Mouse (Mus musculus): ENCODE results near the gene Fam166a. TPM values are rescaled to one million over a fixed set of nuclear protein-coding genes. Genes with fewer than 3 reads are reported as not detected.

Gene Fam166a
- total RNA-seq, 2 experiments from 2014 or later, result 0.59 TPM; not detected in 1

DNA sequence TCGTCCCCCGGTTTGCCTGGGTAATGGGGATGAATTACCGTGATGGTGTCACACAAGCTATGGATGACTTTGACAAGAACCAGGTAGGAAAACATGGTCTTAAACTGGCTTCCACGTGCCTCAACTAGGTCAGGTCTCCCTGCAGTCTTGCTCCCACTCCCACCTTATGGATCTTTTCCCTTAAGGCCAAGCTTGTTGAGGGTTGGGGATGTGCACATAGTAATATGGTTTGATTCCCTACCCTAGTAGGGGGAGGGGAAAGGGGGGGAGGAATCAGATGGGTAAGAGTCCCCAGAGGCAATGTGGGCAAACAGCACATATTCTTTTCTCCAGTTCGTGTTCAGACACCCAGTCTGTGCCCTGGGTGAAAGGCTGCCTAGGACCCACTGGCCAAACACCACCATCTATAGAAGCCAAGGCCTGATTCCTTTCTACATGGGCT, 2.8 kb downstream of the Fam166a start:
- DNase-seq (ENCODE audit: extremely low spot score in 1 of 2, low spot score in 1 of 2), result no peak

DNA sequence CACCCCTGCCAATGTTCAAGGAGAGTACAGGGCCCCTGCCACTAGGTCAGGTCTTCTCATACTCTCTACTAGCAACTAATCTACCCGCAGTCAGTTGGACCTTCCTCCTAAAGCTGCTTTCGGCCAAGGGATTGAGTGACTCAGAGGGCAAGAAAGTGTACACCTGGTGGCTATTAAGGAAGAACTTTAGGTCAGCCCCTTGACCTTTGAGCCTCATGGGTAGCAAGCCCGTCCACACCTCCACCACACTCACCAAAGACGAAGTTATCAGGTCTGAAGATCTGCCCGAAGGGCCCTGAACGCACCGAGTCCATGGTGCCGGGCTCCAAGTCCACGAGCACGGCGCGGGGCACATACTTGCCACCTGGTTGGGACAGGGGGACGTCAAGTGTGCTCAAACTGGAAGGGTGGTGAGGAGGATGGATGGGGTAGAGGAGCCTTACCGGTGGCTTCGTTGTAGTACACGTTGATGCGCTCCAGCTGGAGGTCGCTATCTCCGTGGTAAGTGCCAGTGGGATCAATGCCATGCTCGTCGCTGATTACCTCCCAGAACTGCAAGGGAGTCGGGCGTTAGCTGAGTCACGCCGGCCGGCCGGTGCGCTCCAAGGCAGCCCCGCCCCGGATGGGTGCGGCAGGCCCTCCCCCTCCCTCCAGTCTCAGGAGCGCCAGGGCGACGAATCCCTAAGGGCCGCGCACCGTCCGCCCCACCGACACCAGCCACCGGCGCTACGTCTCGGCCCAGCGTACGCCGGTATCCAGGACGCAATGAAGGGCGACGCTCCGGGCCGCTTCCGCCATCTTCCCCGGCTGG, 5.3 kb downstream of the Fam166a start:
- peak in 1 of 2 experiments; percentile 47 for DNase-seq (ENCODE audit: extremely low spot score in 1 of 2, low spot score in 1 of 2)

DNA sequence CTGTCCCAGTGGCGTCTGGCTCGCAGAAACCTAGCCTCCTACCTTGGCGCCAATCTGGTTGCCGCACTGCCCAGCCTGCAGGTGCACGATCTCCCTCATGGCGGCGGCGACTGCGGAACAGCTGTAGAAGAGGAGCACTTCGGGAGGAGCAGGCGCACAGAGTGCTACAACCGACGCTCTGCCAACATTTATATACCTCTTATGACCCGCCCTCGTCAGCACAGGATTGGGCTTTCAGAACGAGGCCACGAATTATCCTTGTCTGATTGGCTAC, 5.9 kb downstream of the Fam166a start, which contains the start of gene Tubb4b:
Gene Tubb4b, minus strand, starts transcription at position 211 of the 274 bp plus-strand sequence.
- DNase-seq (ENCODE audit: extremely low spot score in 1 of 2, low spot score in 1 of 2), result peak in 1 of 2 experiments; percentile 81

DNA sequence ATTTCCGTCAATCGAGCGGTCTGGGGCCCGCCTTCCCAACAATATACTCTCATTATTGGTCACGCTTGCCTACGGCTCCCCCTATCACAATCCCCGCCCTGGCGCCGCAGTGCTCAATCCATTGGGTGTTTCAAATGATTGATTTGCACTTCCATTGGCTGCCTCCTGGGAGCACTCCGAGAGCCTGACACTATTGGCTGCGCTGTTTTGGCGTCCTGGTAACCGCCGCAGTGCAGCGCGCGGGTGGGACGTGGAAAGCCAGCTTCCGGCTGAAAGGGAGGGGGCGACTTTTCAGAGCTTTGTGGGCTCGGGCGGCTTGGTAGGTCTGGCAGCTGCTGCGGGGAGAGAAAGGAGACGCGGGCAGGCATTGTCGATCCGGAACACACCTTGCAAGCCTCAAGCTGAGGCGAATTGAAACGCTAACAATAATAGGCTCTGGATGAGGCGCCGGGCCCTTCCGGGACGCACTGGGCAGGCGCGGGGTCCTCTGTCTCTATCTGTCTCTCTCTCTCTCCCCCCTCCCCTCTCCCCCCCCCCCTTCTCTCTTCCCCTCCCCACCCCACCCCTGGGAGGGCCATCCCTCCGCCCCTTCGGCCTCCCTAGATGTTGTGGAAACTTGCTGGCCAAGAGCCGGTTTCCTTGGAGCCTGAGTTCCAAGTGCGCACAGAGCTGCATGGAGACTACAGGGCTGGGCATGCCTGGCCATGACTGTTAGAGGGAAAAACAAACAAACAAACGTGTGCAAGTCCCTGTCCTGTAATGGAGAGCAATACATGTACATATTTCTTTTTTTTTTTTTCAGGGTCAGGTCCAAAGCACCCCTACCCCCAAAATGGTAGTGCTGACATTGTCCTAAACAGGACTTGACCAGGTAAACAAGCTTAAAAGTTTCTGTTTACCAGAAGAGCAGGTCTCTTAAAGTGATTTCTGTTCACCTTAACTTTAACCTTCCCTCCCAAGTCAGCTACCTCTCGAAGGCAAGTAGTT, 6.5 kb downstream of the Fam166a start:
- DNase-seq (ENCODE audit: extremely low spot score in 1 of 2, low spot score in 1 of 2), result peak; percentile 81 to 92

DNA sequence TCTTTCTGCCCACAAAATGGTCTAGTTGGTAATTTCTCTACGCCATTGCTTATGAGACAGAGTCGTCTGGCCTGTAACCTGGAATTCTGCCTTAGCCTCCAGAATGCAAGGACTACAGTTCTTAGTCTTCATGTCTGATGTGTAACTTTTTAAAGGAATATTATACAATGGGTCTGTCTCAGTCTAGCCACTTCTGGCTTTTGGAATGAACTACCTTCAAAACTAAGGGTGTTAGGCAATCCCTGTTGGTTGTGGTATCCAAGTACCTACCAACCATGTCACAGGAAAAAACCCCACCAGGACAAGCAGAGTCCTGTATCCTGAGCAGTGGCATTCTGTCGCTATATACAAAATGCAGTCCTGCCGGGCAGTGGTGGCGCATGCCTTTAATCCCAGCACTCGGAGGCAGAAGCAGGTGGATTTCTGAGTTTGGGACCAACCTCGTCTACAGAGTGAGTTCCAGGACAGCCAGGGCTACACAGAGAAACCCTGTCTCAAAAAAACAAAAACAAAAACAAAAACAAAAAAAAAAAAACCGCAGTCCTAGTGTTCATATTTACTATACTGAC, 7.3 kb downstream of the Fam166a start:
- DNase-seq (ENCODE audit: extremely low spot score in 1 of 2, low spot score in 1 of 2), result no peak

DNA sequence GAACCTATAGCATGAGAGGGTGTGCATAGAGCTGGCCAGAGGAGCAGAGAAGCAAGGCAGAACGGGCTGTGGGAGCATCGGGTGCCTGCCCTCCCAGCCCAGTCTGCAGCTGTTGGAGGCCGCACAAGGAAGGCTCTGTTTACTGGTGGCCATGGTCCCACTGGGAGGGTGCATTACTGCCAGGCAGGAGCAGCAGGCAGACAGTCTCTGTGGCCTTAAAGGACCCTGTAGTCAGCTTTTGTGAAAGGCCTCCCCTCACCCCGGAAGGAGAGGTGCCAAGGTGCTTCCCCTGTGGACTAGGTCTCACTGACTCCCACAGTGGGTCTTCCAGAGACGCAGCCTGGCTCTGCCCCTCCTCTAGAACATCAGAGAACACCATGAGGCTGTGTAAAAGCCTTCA, 8.3 kb downstream of the Fam166a start:
- DNase-seq (ENCODE audit: extremely low spot score in 1 of 2, low spot score in 1 of 2), result peak in 1 of 2 experiments; percentile 26

DNA sequence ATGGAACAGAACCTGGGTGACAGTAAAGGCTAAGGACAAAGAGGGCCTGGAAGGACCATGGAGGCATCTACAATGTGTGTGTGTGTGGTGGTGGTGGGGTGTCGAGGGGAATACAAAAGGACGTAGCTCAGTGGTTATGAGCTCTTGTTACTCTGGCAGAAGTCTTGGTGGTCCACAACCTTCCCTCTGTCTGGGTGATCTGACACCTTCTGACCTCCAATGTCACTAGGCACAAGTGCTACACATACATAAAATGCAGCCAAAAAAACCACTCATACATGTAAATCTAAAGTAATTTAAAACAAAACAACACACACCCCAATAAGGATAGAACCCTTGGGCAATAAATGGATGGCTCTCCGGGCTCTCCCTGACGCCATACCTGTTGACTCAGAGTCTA, 8.9 kb downstream of the Fam166a start:
- DNase-seq (ENCODE audit: extremely low spot score in 1 of 2, low spot score in 1 of 2), result no peak

DNA sequence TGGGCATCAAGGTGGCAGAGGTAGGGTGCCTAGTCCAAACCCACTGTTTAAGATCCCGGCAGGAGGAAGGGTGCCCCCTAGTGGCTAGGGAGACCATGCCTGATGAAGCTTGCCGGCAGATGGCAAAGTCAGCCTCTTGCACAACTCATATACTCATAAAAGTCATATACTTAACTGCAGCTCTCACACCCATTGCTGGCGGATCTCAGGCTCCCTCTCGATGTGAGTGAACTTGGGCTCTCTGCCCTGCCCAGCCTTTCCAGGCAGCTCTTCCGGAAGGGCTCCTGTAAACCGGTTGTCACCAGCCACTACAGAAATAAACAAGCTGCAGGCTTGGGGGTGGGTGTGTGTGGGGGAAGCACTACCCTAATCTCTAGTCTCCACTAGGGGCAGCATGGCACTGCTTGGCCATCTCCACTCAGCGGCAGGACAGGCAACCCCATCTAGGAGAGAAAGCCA, 9.9 kb downstream of the Fam166a start:
- peak; percentile 65 to 88 for DNase-seq (ENCODE audit: extremely low spot score in 1 of 2, low spot score in 1 of 2)

DNA sequence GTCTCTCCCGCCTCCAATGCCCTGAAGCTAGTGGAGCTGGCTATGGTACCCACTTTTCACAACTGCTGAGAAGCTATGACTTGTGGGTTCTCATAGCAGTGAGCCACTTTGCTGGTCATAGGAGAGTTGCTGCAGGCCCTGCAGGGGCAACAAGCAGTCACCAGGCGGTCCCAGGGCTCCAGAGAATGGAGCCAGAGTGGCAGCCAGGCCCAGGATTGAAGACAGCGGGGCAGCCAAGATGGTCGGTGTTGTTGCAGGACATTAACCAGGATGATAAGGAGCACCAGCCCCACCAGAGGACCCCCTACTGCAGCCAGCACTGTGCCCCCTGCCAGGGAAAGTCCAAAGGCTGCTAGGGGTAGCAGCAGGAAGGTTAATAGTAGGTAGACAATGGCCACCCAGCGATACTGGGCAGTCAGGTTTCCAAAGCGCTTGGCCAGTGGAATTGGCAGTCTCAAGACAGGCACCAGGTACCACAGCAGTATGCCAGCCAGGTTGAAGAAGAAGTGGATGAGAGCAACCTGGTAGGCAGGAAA, 10.5 kb downstream of the Fam166a start:
- no peak for DNase-seq (ENCODE audit: extremely low spot score in 1 of 2, low spot score in 1 of 2)

DNA sequence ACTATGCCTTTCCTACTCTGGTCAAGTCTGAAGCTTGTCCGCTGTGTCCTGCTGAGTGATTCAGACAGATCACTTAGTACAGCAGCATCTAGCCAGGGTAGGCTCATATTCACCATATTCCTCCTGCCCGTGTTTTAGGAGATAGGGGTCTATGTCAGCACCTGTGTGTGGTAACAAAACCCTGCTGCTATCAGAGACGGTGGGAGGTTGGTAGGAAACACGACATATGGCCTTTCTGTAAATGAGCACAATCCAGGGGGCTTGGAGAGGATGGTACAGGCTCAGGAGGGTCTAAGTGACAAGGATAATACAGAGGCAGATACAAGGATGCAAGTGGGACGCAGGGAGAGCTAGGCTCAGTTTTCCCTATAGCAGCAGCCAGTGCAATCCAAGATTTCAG, 11.0 kb downstream of the Fam166a start:
- no peak for DNase-seq (ENCODE audit: extremely low spot score in 1 of 2, low spot score in 1 of 2)

DNA sequence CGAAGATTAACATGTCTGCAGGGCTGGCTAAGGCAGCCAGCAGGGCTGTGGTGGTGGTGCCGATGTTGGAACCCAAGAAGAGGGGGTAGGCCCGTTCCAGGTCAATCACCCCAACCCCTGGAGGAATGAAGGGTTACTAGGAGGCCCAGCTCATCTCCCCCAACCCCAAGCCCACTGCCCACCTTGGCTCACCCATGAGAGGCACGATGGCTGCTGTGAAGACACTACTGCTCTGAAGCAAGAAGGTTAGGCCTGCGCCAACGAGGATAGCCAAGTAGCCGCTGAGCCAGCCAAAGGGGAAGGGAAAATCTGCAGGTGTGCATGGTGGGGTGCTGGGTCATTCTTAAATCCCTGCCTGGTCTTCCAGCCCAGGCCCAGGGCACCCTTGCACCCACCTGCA, 12.0 kb downstream of the Fam166a start:
- DNase-seq (ENCODE audit: extremely low spot score in 1 of 2, low spot score in 1 of 2), result no peak

DNA sequence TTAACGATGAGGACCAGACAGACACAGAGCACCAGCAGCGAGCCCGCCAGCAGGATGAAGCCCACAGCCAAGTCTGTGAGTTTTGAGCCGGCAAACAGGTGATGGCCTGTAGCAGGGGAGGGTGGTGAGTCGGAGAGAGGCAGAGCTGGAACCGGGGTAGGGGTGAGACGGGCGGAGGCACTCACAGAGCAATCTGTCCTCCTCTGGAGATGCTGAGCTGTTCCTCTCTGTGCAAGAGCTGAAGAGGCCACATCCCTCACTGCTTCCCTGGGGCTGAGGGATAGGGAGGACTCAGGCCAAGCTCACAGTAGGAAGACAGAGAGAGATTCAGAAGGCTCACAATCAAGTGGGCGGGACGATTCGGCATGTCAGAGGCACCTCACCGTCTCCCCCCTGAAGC, 12.5 kb downstream of the Fam166a start:
- no peak for DNase-seq (ENCODE audit: extremely low spot score in 1 of 2, low spot score in 1 of 2)

DNA sequence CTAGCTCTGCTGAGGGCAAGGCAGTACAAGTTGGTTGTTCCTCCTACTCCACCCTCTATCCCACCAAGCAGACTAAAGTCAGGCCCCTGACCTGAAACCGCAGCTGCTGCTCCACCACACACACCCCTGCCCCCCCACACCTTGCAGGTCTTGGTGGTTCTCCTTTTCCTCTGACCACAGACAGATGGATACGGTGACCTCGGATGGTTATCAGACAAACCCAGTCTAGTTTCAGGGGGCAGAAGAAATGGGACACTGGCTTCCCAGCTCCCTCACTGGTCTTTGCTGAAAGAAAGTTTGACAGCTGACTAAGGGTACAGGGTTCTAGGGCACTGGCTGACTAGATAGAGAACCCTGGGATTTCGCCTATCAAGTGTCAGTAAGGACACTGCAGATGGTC, 14.9 kb downstream of the Fam166a start:
- no peak for DNase-seq (ENCODE audit: extremely low spot score in 1 of 2, low spot score in 1 of 2)

DNA sequence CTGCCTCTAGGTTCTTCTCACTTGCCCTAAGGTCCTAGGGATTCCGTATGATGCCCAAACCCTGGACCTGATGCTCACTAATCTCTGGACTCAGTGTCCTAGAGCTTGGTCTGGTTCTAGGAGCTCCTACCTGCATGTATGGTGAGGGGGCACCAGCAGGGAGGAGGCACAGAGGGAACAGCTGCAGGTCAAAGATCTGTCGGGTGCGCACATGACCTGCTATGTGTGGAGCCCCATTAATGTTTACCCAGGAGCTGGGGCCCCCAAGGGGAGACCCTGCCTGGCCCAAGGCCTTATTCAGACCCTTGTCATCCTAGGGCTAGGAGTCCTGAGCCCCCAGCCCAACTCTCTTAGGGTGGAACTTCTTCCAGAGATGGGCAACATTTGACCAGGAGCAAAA, 15.5 kb downstream of the Fam166a start, which contains the start of gene Slc34a3:
Gene Slc34a3, minus strand, starts transcription at position 315 of the 400 bp plus-strand sequence.
- no peak for DNase-seq (ENCODE audit: extremely low spot score in 1 of 2, low spot score in 1 of 2)

DNA sequence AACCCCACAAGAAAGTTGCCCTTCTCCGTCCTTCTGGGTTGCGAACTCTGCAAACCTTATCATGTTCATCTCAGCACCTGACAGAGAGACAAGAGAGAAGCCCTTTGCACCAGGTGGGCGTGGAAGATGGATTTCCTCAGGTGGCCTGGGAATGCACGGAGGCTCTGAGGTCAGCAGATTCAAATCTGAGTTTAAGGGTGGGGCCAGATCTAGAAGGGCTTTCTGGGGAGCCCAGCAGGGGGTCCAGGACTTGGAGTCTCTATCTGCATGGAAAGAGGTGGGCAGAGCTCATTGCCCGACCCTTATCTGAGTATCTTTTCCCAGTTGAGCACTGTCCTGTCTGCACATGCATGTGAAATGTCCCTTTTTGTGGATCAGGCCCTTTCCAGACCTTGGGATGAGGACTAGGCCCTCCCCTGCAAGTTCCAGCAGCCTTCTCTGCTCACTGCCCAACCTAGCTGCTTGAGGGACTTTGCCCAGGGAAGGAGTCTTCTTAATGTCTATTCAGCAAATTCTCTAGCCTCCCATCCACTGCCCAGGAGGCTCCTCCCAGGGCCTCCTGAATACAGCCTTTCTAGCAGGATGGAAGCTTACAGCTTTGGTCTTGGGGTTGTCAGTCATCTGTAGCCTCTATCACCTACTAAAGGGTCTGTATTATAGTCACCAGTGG, 16.1 kb downstream of the Fam166a start:
- DNase-seq (ENCODE audit: extremely low spot score in 1 of 2, low spot score in 1 of 2), result no peak

DNA sequence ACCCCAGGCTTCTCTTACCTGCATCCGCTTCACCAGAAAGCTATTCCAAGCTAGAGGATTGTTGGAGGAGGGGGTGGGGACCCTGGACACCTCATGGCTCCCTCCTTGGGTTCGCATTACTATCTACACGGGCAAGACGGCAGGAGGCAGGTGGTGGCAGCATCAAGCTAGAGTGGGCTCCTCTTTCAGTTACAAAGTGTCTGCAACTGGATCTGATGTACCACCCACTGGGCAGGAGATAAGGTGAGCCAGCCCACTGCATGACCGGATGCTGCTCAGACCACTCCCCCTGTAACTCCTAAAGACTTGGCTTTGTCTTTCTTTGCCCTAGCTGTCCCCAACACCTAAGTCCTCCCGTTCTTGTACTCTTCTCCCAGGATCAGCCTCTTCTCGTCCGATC, 18.1 kb downstream of the Fam166a start, which contains the start of gene Rnf224:
Gene Rnf224, minus strand, starts transcription at position 174 of the 400 bp plus-strand sequence.
- no peak for DNase-seq (ENCODE audit: extremely low spot score in 1 of 2, low spot score in 1 of 2)

DNA sequence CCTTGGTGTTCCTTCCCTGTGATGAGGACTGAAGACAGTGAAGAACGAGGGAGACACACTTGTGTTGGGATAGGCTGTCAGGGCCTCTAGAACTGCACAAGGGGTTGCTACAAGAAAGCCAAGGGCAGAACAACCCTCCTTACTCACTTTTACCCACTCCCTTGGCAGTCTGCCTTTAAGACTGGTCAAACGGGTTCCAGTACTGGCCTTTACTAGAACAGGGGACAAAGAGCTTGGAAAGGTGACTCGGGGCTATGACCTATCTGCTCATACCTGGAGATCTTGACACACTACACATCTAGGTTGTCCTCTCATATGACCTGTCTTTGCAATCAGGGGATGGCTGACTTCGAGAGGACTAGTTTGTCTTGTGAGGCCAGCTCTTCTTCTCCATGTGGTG, 19.0 kb downstream of the Fam166a start:
- DNase-seq (ENCODE audit: extremely low spot score in 1 of 2, low spot score in 1 of 2), result no peak

DNA sequence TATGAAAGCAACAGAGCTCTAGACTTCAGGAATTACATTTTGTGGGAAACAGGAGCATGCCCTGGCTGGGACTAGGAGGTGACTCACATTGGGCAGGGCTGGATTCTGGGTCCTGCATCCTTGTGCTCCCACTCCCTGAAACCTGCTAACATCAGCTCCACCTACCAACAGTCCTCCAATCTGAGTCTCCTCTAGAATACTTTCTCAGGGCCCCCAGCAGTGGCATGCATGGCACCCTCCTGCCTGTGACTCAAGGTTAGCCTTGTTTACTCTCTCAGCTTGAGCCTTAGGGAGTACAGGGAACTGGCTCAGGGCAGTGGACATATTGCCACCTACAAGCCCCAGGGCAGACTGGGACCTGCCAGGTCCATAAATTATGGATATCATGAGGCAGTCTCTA, 19.6 kb downstream of the Fam166a start:
- DNase-seq (ENCODE audit: extremely low spot score in 1 of 2, low spot score in 1 of 2), result no peak

DNA sequence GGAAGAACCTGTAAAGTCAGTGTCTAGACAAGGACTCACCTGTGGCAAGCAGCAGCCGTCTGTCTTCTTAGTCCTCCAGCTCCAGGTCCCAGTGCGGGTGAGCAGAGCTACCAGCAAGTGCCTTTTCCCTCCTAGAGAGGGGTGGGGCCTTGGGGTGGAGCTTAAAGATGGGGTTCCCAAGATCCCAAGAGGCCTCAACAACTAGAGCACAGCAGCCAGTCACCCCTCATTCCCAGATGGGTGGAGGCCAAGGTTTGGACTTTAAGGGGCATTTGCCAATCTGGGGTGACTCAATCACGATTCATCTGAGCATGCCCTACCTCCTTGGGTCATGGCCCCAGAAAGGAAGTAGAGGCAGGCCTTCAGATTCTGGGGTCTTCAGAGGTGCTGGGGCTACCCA, 21.2 kb downstream of the Fam166a start:
- no peak for DNase-seq (ENCODE audit: extremely low spot score in 1 of 2, low spot score in 1 of 2)

DNA sequence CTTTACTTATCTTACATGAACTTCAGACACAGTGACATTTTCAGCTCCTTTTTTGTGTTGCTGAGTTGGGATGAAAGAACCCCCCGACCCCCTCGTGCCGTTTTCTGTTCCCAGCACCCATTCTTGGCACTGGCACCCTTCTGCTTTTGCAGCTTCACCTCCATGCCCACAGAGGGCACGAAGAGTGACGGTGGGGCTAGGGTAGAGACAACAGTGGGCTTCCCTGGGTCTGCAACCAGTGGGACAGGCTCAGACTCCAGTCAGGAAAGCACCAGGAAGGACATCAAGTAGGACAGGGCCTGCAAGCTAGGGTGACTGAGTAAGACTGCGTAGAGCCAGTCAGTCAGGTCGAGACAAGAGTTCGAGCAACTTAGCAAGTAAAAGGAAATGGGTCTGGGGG, 21.8 kb downstream of the Fam166a start:
- DNase-seq (ENCODE audit: extremely low spot score in 1 of 2, low spot score in 1 of 2), result no peak

Data from layer of hippocampus, postnatal 25 days (tissue).